Mouse (Mus musculus) E14TG2a.4 (cell line): ENCODE measurements around the gene Arpc4.

Experiments
- H3K27me3 ChIP-seq: 2 replicates; pipeline ENCODE4 v1.6.1; 2014; ENCODE audit warnings: low read length, control low read depth; ENCODE audit not compliant: insufficient read depth
- H3K36me3 ChIP-seq: 2 replicates; pipeline ENCODE4 v1.6.1; 2014; ENCODE audit warnings: low read length, control low read depth; ENCODE audit not compliant: insufficient read depth
- H3K4me1 ChIP-seq: replicated peaks from 2 replicates; pipeline ENCODE4 v1.6.1; 2014; ENCODE audit warnings: low read depth, low read length, control low read depth
- H3K4me3 ChIP-seq: replicated peaks from 2 replicates; pipeline ENCODE4 v1.5.1; 2014; ENCODE audit warnings: mild to moderate bottlenecking, low read length
- H3K9me3 ChIP-seq: 2 replicates; pipeline ENCODE4 v1.6.1; 2014; ENCODE audit warnings: low read length, control low read depth
- CTCF ChIP-seq: conservative IDR thresholded peaks from 2 replicates; pipeline ENCODE4 v1.5.1; 2014; ENCODE audit warnings: low read length
- NANOG ChIP-seq: IDR thresholded peaks from 2 replicates; pipeline ENCODE4 v1.6.1; 2014; ENCODE audit warnings: borderline replicate concordance, low read length, mixed read lengths
- POU5F1 ChIP-seq: IDR thresholded peaks from 2 replicates; pipeline ENCODE4 v1.6.1; 2014; ENCODE audit warnings: low read length, borderline replicate concordance

Gene Arpc4

GRCm38 (mm10) chr6:113438721-113439430, 61.0 kb downstream of the Arpc4 start:
- Histone ChIP-seq H3K4me1 (peaks cover 20% of the 10 kb centered on the region), H3K27me3 (peaks cover 13% of the 10 kb centered on the region), H3K4me3 (no peak overlapping the region), H3K36me3 (no peaks in the 10 kb centered on the region; the same call in 1 of the 2 replicates), H3K9me3 (no peaks in the 10 kb centered on the region)
- TF ChIP-seq NANOG (no peak), CTCF (no peak), POU5F1 (no peak)
